Mouse (Mus musculus): Measurements from ENCODE around the gene Vmn2r56. TPM values are rescaled to one million over a fixed set of nuclear protein-coding genes. Genes with fewer than 3 reads are reported as not detected.

Vmn2r56 gene
- polyA plus RNA-seq, 1 experiment from 2014 or later: not detected

Other genes with a start within 250 kb of the Vmn2r56 start
- not detected in 2 replicates for gene 2900092C05Rik, start 222.5 kb downstream of the Vmn2r56 start, polyA plus RNA-seq (2015; fragmentation: Nextera tagmentation; extraction: Ambion mirVana)
- not detected in 2 replicates for gene Vmn2r53, start 126.2 kb downstream of the Vmn2r56 start, polyA plus RNA-seq (2015; fragmentation: Nextera tagmentation; extraction: Ambion mirVana)
- not detected in 2 replicates for gene Vmn2r54, start 94.7 kb downstream of the Vmn2r56 start, polyA plus RNA-seq (2015; fragmentation: Nextera tagmentation; extraction: Ambion mirVana)
- gene Vmn2r55, start 50.0 kb downstream of the Vmn2r56 start, polyA plus RNA-seq (2015; fragmentation: Nextera tagmentation; extraction: Ambion mirVana): not detected in 2 replicates
- 9.0 and 9.9 TPM in 2 replicates for gene Zscan18, start 68.6 kb upstream of the Vmn2r56 start, polyA plus RNA-seq (2015; fragmentation: Nextera tagmentation; extraction: Ambion mirVana)
- 13.6 and 17.5 TPM in 2 replicates for gene Zfp329, start 83.9 kb upstream of the Vmn2r56 start, polyA plus RNA-seq (2015; fragmentation: Nextera tagmentation; extraction: Ambion mirVana)
- gene Zfp110, start 99.8 kb upstream of the Vmn2r56 start, polyA plus RNA-seq (2015; fragmentation: Nextera tagmentation; extraction: Ambion mirVana): 36.0 and 38.8 TPM in 2 replicates
- 4.2 and 5.0 TPM in 2 replicates for gene Zfp128, start 146.2 kb upstream of the Vmn2r56 start, polyA plus RNA-seq (2015; fragmentation: Nextera tagmentation; extraction: Ambion mirVana)
- gene Zscan22, start 162.8 kb upstream of the Vmn2r56 start, polyA plus RNA-seq (2015; fragmentation: Nextera tagmentation; extraction: Ambion mirVana): 20.4 and 22.0 TPM in 2 replicates
- 983 and 1,044 TPM in 2 replicates for gene Rps5, start 187.3 kb upstream of the Vmn2r56 start, polyA plus RNA-seq (2015; fragmentation: Nextera tagmentation; extraction: Ambion mirVana)
- 0.46 and 0.60 TPM in 2 replicates for gene Rnf225, start 192.4 kb upstream of the Vmn2r56 start, polyA plus RNA-seq (2015; fragmentation: Nextera tagmentation; extraction: Ambion mirVana)
- gene Zfp324, start 230.8 kb upstream of the Vmn2r56 start, polyA plus RNA-seq (2015; fragmentation: Nextera tagmentation; extraction: Ambion mirVana): 10.4 and 12.1 TPM in 2 replicates
- gene Zfp446, start 242.8 kb upstream of the Vmn2r56 start, polyA plus RNA-seq (2015; fragmentation: Nextera tagmentation; extraction: Ambion mirVana): 12.4 and 14.4 TPM in 2 replicates